Mouse (Mus musculus): ENCODE measurements around the gene Ciao2a. TPM values are rescaled to one million over a fixed set of nuclear protein-coding genes. Genes with fewer than 3 reads are reported as not detected.

Ciao2a gene
- total and polyA plus RNA-seq, 3 experiments: 30.0 to 270 (median 176) TPM

DNA sequence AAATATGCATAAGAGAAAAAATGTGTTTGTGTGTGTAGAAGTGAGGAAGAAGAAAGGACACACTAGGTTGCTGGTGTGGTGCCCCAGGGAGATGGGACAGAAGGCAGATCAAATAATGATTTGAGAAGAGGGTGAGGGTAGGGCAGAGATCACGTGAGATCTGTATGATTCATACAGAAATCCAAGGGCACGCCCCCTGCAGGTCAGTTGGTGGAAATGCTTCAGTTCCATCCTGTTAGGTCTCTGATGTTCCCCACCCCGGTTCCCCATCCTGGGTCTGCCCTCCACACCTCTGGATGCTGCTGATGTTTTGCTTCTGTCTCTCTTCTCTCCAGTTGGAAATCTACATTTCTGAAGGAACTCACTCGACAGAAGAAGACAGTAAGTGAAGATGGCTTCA is 9.6 kb downstream of the Ciao2a start:
- no peak for TF ChIP-seq GATA1 (IDR thresholded peaks at IDR 0.05; ENCODE audit: borderline replicate concordance, low read length)
- TF ChIP-seq POLR2AphosphoS5 (IDR thresholded peaks at IDR 0.05; ENCODE audit: insufficient replicate concordance, low read depth, low read length): no peak
- TF ChIP-seq TAL1 (conservative IDR thresholded peaks at IDR 0.05; ENCODE audit: low read depth, low read length): no peak
- no peak for TF ChIP-seq GATA2 (IDR thresholded peaks at IDR 0.05; ENCODE audit: borderline replicate concordance, low read depth, low read length)
- TF ChIP-seq CTCF (IDR thresholded peaks at IDR 0.05; ENCODE audit: low read depth, low read length): peak; percentile 51; the same call in 1 of the 2 replicates
- Histone ChIP-seq H3K27me3 (ENCODE audit: insufficient read depth, low read length) (no peaks in the 10 kb centered on the region), H3K4me3 (ENCODE audit: low read depth, low read length) (no peak overlapping the region), H3K36me3 (replicated peaks) (peaks cover 92% of the 10 kb centered on the region), H3K4me1 (ENCODE audit: insufficient read depth, low read depth, low read length) (peaks cover 31% of the 10 kb centered on the region), H3K9me3 (replicated peaks) (no peaks in the 10 kb centered on the region)
- ATAC-seq (ENCODE audit: extremely low read depth, insufficient number of reproducible peaks, low FRiP score, poor library complexity, severe bottlenecking) (no peak), DNase-seq (ENCODE audit: low spot score) (no peak)

DNA sequence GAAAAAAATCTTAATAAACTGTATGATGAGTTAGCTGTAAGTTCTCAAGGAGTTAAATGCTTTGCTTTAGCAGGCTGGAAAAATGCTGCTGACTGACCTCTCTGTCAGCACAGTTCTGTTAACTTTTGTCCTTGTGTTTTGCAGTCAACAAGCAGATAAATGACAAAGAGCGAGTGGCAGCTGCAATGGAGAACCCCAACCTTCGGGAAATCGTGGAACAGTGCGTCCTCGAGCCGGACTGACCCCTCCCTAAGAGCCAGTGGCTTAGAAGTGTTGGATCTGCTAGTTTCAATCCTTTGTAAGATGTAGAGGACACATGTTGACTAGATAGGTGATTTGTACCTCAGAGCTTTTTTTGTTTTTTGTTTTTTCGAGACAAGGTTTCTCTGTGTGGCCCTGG is 11.8 kb downstream of the Ciao2a start:
- H3K27me3 ChIP-seq (ENCODE audit: insufficient read depth, low read length): no peaks in the 10 kb centered on the region
- peaks cover 83% of the 10 kb centered on the region for H3K36me3 ChIP-seq (replicated peaks)
- H3K9me3 ChIP-seq (replicated peaks): no peaks in the 10 kb centered on the region
- ATAC-seq (ENCODE audit: extremely low read depth, insufficient number of reproducible peaks, low FRiP score, poor library complexity, severe bottlenecking) (no peak), DNase-seq (ENCODE audit: low spot score) (no peak)
- TF ChIP-seq CTCF (IDR thresholded peaks at IDR 0.05; ENCODE audit: low read depth, low read length): no peak
- TF ChIP-seq TAL1 (conservative IDR thresholded peaks at IDR 0.05; ENCODE audit: low read depth, low read length): no peak
- TF ChIP-seq POLR2AphosphoS5 (IDR thresholded peaks at IDR 0.05; ENCODE audit: insufficient replicate concordance, low read depth, low read length): no peak
- TF ChIP-seq GATA2 (IDR thresholded peaks at IDR 0.05; ENCODE audit: borderline replicate concordance, low read depth, low read length): no peak
- TF ChIP-seq GATA1 (IDR thresholded peaks at IDR 0.05; ENCODE audit: borderline replicate concordance, low read length): no peak
- H3K4me3 ChIP-seq (ENCODE audit: low read depth, low read length): no peak overlapping the region
- peaks cover 23% of the 10 kb centered on the region for H3K4me1 ChIP-seq (ENCODE audit: insufficient read depth, low read depth, low read length)

DNA sequence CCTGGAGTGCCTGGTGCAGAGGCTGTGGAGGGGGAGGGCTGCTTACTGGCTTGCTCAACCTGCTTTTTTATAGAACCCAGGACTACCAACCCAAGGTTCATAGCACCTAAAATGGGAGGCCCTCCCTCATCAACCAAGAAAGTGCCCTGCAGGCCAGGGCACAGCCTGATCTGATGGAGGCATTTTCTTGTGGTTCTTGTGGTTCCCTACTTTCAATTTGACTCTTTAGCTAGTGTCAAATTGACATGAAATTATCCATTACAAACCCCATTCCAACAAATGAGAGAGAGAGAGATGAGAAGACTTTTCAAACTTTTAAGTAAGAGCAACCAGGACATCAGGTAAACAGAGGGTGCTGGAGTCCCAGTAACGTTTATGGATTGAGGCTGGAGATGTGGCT is 15.9 kb downstream of the Ciao2a start:
- Histone ChIP-seq H3K27me3 (ENCODE audit: insufficient read depth, low read length) (no peaks in the 10 kb centered on the region), H3K36me3 (replicated peaks) (peaks cover 43% of the 10 kb centered on the region), H3K4me3 (ENCODE audit: low read depth, low read length) (no peak overlapping the region), H3K9me3 (replicated peaks) (no peaks in the 10 kb centered on the region), H3K4me1 (ENCODE audit: insufficient read depth, low read depth, low read length) (peaks cover 9% of the 10 kb centered on the region)
- TF ChIP-seq POLR2AphosphoS5 (IDR thresholded peaks at IDR 0.05; ENCODE audit: insufficient replicate concordance, low read depth, low read length) (no peak), TAL1 (conservative IDR thresholded peaks at IDR 0.05; ENCODE audit: low read depth, low read length) (no peak), CTCF (IDR thresholded peaks at IDR 0.05; ENCODE audit: low read depth, low read length) (no peak), GATA1 (IDR thresholded peaks at IDR 0.05; ENCODE audit: borderline replicate concordance, low read length) (no peak), GATA2 (IDR thresholded peaks at IDR 0.05; ENCODE audit: borderline replicate concordance, low read depth, low read length) (no peak)
- ATAC-seq (ENCODE audit: extremely low read depth, insufficient number of reproducible peaks, low FRiP score, poor library complexity, severe bottlenecking): no peak
- DNase-seq (ENCODE audit: low spot score): no peak

DNA sequence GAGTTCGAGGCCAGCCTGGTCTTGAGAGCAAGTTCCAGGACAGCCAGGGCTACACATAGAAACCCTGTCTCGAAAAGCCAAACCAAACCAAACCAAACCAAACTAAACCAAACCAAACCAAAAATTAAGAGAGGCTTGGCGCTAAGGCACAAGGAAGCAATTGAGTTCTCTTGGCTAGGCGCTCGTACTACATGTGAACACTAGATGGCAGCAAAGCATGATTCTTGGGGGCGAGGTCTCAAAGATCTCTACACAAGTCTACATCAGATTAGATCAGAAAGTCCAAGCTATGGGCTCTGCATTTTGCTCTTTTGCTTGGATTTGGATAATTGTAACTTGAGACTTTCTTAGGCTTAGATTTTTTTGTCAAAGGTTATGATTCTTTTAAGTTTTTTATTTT is 17.8 kb downstream of the Ciao2a start:
- no peak for ATAC-seq (ENCODE audit: extremely low read depth, insufficient number of reproducible peaks, low FRiP score, poor library complexity, severe bottlenecking)
- no peak overlapping the region for H3K4me3 ChIP-seq (ENCODE audit: low read depth, low read length)
- peak; percentile 22 for DNase-seq (ENCODE audit: low spot score)
- no peaks in the 10 kb centered on the region for H3K9me3 ChIP-seq (replicated peaks)
- TF ChIP-seq TAL1 (conservative IDR thresholded peaks at IDR 0.05; ENCODE audit: low read depth, low read length) (no peak), CTCF (IDR thresholded peaks at IDR 0.05; ENCODE audit: low read depth, low read length) (peak; percentile 67)
- H3K27me3 ChIP-seq (ENCODE audit: insufficient read depth, low read length): peaks cover 9% of the 10 kb centered on the region
- H3K4me1 ChIP-seq (ENCODE audit: insufficient read depth, low read depth, low read length): peaks cover 9% of the 10 kb centered on the region
- H3K36me3 ChIP-seq (replicated peaks): peaks cover 27% of the 10 kb centered on the region

DNA sequence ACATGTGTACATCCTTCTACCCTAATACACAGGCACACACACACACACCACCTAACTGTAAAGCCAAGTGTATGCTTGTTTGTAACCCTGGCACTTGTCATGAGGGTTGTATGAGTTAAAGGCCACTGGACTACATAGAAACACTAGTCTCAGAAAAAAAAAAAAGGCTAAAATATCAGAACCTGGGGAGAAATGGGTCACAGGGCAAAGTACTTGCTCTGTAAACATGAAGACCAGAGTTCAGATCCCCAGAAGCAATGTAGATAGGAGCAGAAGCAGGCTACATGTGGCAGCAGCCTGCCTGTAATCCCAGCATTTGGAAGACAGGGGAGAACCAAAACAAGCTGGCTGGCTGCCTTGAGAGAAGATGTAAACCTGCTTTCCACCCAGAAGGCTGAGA is 19.7 kb downstream of the Ciao2a start:
- ATAC-seq (ENCODE audit: extremely low read depth, insufficient number of reproducible peaks, low FRiP score, poor library complexity, severe bottlenecking) (no peak), DNase-seq (ENCODE audit: low spot score) (no peak)
- no peaks in the 10 kb centered on the region for H3K9me3 ChIP-seq (replicated peaks)
- H3K4me3 ChIP-seq (ENCODE audit: low read depth, low read length): no peak overlapping the region
- peaks cover 20% of the 10 kb centered on the region for H3K27me3 ChIP-seq (ENCODE audit: insufficient read depth, low read length)
- no peak for TF ChIP-seq TAL1 (conservative IDR thresholded peaks at IDR 0.05; ENCODE audit: low read depth, low read length)
- TF ChIP-seq GATA2 (IDR thresholded peaks at IDR 0.05; ENCODE audit: borderline replicate concordance, low read depth, low read length): no peak
- peaks cover 10% of the 10 kb centered on the region for H3K36me3 ChIP-seq (replicated peaks)
- peaks cover 3% of the 10 kb centered on the region for H3K4me1 ChIP-seq (ENCODE audit: insufficient read depth, low read depth, low read length)

GRCm38 (mm10) chr9:66152011-66152410 is 25.6 kb downstream of the Ciao2a start:
- Histone ChIP-seq H3K9me3 (replicated peaks) (no peaks in the 10 kb centered on the region), H3K27me3 (ENCODE audit: insufficient read depth, low read length) (peaks cover 48% of the 10 kb centered on the region), H3K36me3 (replicated peaks) (no peaks in the 10 kb centered on the region), H3K4me3 (ENCODE audit: low read depth, low read length) (no peak overlapping the region), H3K4me1 (ENCODE audit: insufficient read depth, low read depth, low read length) (peaks cover 26% of the 10 kb centered on the region)
- ATAC-seq (ENCODE audit: extremely low read depth, insufficient number of reproducible peaks, low FRiP score, poor library complexity, severe bottlenecking): no peak
- no peak for DNase-seq (ENCODE audit: low spot score)
- TF ChIP-seq GATA1 (IDR thresholded peaks at IDR 0.05; ENCODE audit: borderline replicate concordance, low read length) (no peak), TAL1 (conservative IDR thresholded peaks at IDR 0.05; ENCODE audit: low read depth, low read length) (no peak), CTCF (IDR thresholded peaks at IDR 0.05; ENCODE audit: low read depth, low read length) (no peak), GATA2 (IDR thresholded peaks at IDR 0.05; ENCODE audit: borderline replicate concordance, low read depth, low read length) (no peak), POLR2AphosphoS5 (IDR thresholded peaks at IDR 0.05; ENCODE audit: insufficient replicate concordance, low read depth, low read length) (no peak)

GRCm38 (mm10) chr9:66153594-66153993 is 27.2 kb downstream of the Ciao2a start:
- H3K27me3 ChIP-seq (ENCODE audit: insufficient read depth, low read length): peaks cover 44% of the 10 kb centered on the region
- no peak overlapping the region for H3K4me3 ChIP-seq (ENCODE audit: low read depth, low read length)
- peaks cover 40% of the 10 kb centered on the region for H3K4me1 ChIP-seq (ENCODE audit: insufficient read depth, low read depth, low read length)
- no peaks in the 10 kb centered on the region for H3K9me3 ChIP-seq (replicated peaks)
- no peak for DNase-seq (ENCODE audit: low spot score)
- ATAC-seq (ENCODE audit: extremely low read depth, insufficient number of reproducible peaks, low FRiP score, poor library complexity, severe bottlenecking): no peak
- no peak for TF ChIP-seq GATA2 (IDR thresholded peaks at IDR 0.05; ENCODE audit: borderline replicate concordance, low read depth, low read length)
- TF ChIP-seq POLR2AphosphoS5 (IDR thresholded peaks at IDR 0.05; ENCODE audit: insufficient replicate concordance, low read depth, low read length): no peak
- no peak for TF ChIP-seq TAL1 (conservative IDR thresholded peaks at IDR 0.05; ENCODE audit: low read depth, low read length)
- no peak for TF ChIP-seq CTCF (IDR thresholded peaks at IDR 0.05; ENCODE audit: low read depth, low read length)
- no peak for TF ChIP-seq GATA1 (IDR thresholded peaks at IDR 0.05; ENCODE audit: borderline replicate concordance, low read length)
- no peaks in the 10 kb centered on the region for H3K36me3 ChIP-seq (replicated peaks)

Data from G1E (cell line).